Mouse (Mus musculus): Measurements from ENCODE around the gene Ugdh. TPM values are rescaled to one million over a fixed set of nuclear protein-coding genes. Genes with fewer than 3 reads are reported as not detected.

Ugdh gene
- total and polyA plus RNA-seq, 3 experiments, result 9.5 to 31.3 TPM; not detected in 1

- Histone ChIP-seq H3K9me3 (replicated peaks; ENCODE audit: insufficient read depth, low read length) (no peaks in the 10 kb centered on the region), H3K27ac (ENCODE audit: control insufficient read depth, low read depth, low read length) (no peak overlapping the region), H3K36me3 (ENCODE audit: control insufficient read depth in 1 of 2, insufficient read depth in 2 of 2, low read length in 2 of 2) (no peaks in the 10 kb centered on the region; a peak in 1 of 4 replicates), H3K4me1 (ENCODE audit: control insufficient read depth in 1 of 2, insufficient read depth in 2 of 2, low read length in 2 of 2) (no peaks in the 10 kb centered on the region), H3K27me3 (ENCODE audit: control insufficient read depth in 1 of 2, insufficient read depth in 2 of 2, low read length in 2 of 2) (no peaks in the 10 kb centered on the region), H3K79me2 (ENCODE audit: control insufficient read depth, insufficient read depth, low read length, poor library complexity) (no peaks in the 10 kb centered on the region), H3K4me3 (ENCODE audit: control insufficient read depth in 1 of 2, insufficient read depth in 1 of 2, low read depth in 2 of 2, low read length in 2 of 2) (no peak overlapping the region), H3K9ac (ENCODE audit: control insufficient read depth, low read depth, low read length, poor library complexity, severe bottlenecking) (no peak overlapping the region)
- DNase-seq (ENCODE audit: low read depth, low spot score), result no peak
- TF ChIP-seq NELFE (IDR thresholded peaks at IDR 0.05; ENCODE audit: low read depth, low read length) (no peak), GABPA (IDR thresholded peaks at IDR 0.05; ENCODE audit: low read depth, low read length) (no peak), ZNF384 (IDR thresholded peaks at IDR 0.05; ENCODE audit: low read depth, low read length) (no peak), E2F4 (IDR thresholded peaks at IDR 0.05; ENCODE audit: borderline replicate concordance, low read depth, low read length) (no peak), TCF12 (IDR thresholded peaks at IDR 0.05; ENCODE audit: low read depth, low read length) (no peak), ETS1 (IDR thresholded peaks at IDR 0.05; ENCODE audit: low read depth, low read length) (no peak), CHD2 (IDR thresholded peaks at IDR 0.05; ENCODE audit: low read length) (no peak), MAX (IDR thresholded peaks at IDR 0.05; ENCODE audit: low read length) (no peak), RCOR1 (IDR thresholded peaks at IDR 0.05; ENCODE audit: low read depth, low read length) (no peak), JUND (IDR thresholded peaks at IDR 0.05; ENCODE audit: low read depth, low read length) (no peak), CTCF (IDR thresholded peaks at IDR 0.05 in 2 of 3, conservative IDR thresholded peaks at IDR 0.05 in 1 of 3; ENCODE audit: control insufficient read depth in 1 of 3, insufficient read depth in 1 of 3, low read depth in 2 of 3, low read length in 3 of 3, poor library complexity in 1 of 3, severe bottlenecking in 1 of 3) (no peak), KAT2A (conservative IDR thresholded peaks at IDR 0.05; ENCODE audit: low read depth, low read length) (no peak), POLR2AphosphoS5 (IDR thresholded peaks at IDR 0.05; ENCODE audit: borderline replicate concordance, low read depth, low read length) (no peak), ZMIZ1 (IDR thresholded peaks at IDR 0.05; ENCODE audit: low read depth, low read length) (no peak), HCFC1 (IDR thresholded peaks at IDR 0.05; ENCODE audit: low read depth, low read length) (no peak), EP300 (IDR thresholded peaks at IDR 0.05; ENCODE audit: low read depth in 1 of 2, low read length in 2 of 2) (no peak), ZKSCAN1 (IDR thresholded peaks at IDR 0.05; ENCODE audit: low read depth, low read length) (no peak), MEF2A (IDR thresholded peaks at IDR 0.05; ENCODE audit: extremely low read depth, insufficient replicate concordance, low read depth, low read length, poor library complexity, severe bottlenecking) (no peak), TBP (IDR thresholded peaks at IDR 0.05; ENCODE audit: low read depth, low read length) (no peak)
These were observed 11.0 kb upstream of the Ugdh start for GRCm38 (mm10) chr5:65446756-65447155.

GRCm38 (mm10) chr5:65444981-65445380, 9.2 kb upstream of the Ugdh start:
- no peaks in the 10 kb centered on the region for H3K27me3 ChIP-seq (ENCODE audit: control insufficient read depth in 1 of 2, insufficient read depth in 2 of 2, low read length in 2 of 2)
- H3K79me2 ChIP-seq (ENCODE audit: control insufficient read depth, insufficient read depth, low read length, poor library complexity), result no peaks in the 10 kb centered on the region
- no peak overlapping the region for H3K27ac ChIP-seq (ENCODE audit: control insufficient read depth, low read depth, low read length)
- TF ChIP-seq MAX (IDR thresholded peaks at IDR 0.05; ENCODE audit: low read length) (no peak), ZC3H11A (IDR thresholded peaks at IDR 0.05; ENCODE audit: low read depth, low read length) (no peak), JUND (IDR thresholded peaks at IDR 0.05; ENCODE audit: low read depth, low read length) (no peak), BHLHE40 (IDR thresholded peaks at IDR 0.05; ENCODE audit: borderline replicate concordance, low read depth, low read length) (no peak), EP300 (IDR thresholded peaks at IDR 0.05; ENCODE audit: low read depth in 1 of 2, low read length in 2 of 2) (no peak), RCOR1 (IDR thresholded peaks at IDR 0.05; ENCODE audit: low read depth, low read length) (no peak), USF2 (IDR thresholded peaks at IDR 0.05; ENCODE audit: borderline replicate concordance in 1 of 2, insufficient read depth in 1 of 2, low read depth in 1 of 2, low read length in 2 of 2) (no peak), MYC (IDR thresholded peaks at IDR 0.05; ENCODE audit: low read depth, low read length) (no peak), SMC3 (IDR thresholded peaks at IDR 0.05; ENCODE audit: low read depth, low read length) (no peak), KAT2A (conservative IDR thresholded peaks at IDR 0.05; ENCODE audit: low read depth, low read length) (no peak), MEF2A (IDR thresholded peaks at IDR 0.05; ENCODE audit: extremely low read depth, insufficient replicate concordance, low read depth, low read length, poor library complexity, severe bottlenecking) (no peak), ZKSCAN1 (IDR thresholded peaks at IDR 0.05; ENCODE audit: low read depth, low read length) (no peak), GABPA (IDR thresholded peaks at IDR 0.05; ENCODE audit: low read depth, low read length) (no peak), ZNF384 (IDR thresholded peaks at IDR 0.05; ENCODE audit: low read depth, low read length) (no peak), POLR2AphosphoS5 (IDR thresholded peaks at IDR 0.05; ENCODE audit: borderline replicate concordance, low read depth, low read length) (no peak), CHD2 (IDR thresholded peaks at IDR 0.05; ENCODE audit: low read length) (no peak), GATA1 (IDR thresholded peaks at IDR 0.05; ENCODE audit: low read depth, low read length) (no peak)
- DNase-seq (ENCODE audit: low read depth, low spot score), result no peak
- no peaks in the 10 kb centered on the region for H3K9me3 ChIP-seq (replicated peaks; ENCODE audit: insufficient read depth, low read length)
- H3K4me1 ChIP-seq (ENCODE audit: control insufficient read depth in 1 of 2, insufficient read depth in 2 of 2, low read length in 2 of 2), result no peaks in the 10 kb centered on the region
- H3K36me3 ChIP-seq (ENCODE audit: control insufficient read depth in 1 of 2, insufficient read depth in 2 of 2, low read length in 2 of 2), result no peaks in the 10 kb centered on the region; a peak in 1 of 4 replicates
- H3K4me3 ChIP-seq (ENCODE audit: control insufficient read depth in 1 of 2, insufficient read depth in 1 of 2, low read depth in 2 of 2, low read length in 2 of 2), result no peak overlapping the region
- H3K9ac ChIP-seq (ENCODE audit: control insufficient read depth, low read depth, low read length, poor library complexity, severe bottlenecking), result no peak overlapping the region
